8 mouse cellular contexts compared by ENCODE assay signal in genomic region chr13:117026276-117026780, GRCm38 (mm10). TPM values are rescaled to one million over a fixed set of nuclear protein-coding genes. Genes with fewer than 3 reads are reported as not detected.
DNase-seq lines count a peak whose midpoint lies in the region; ATAC-seq and TF ChIP-seq lines count a peak whose summit lies in the region.

No protein-coding gene starts in this region.

- no peak for ATAC-seq in heart, embryonic 13.5 days (ENCODE audit: extremely low read depth, insufficient number of reproducible peaks, low FRiP score, low TSS enrichment)
- no peak for ATAC-seq in embryonic facial prominence, embryonic 12.5 days (ENCODE audit: insufficient number of reproducible peaks, insufficient read depth, low FRiP score, low TSS enrichment)
- no peak for ATAC-seq in intestine, embryonic 14.5 days (replicated peaks; ENCODE audit: low FRiP score, low TSS enrichment, low read depth)
- ATAC-seq in midbrain, postnatal 0 days (ENCODE audit: low FRiP score) = no peak

- no peaks in the 10 kb centered on the region; the same call in 1 of the 2 replicates for H3K27me3 ChIP-seq in heart, embryonic 13.5 days (replicated peaks)
- peaks cover 4% of the 10 kb centered on the region; the same call in 1 of the 2 replicates for H3K27me3 ChIP-seq in embryonic facial prominence, embryonic 12.5 days
- H3K27me3 ChIP-seq in intestine, embryonic 14.5 days (replicated peaks; ENCODE audit: control insufficient read depth, insufficient read depth, low read length) = 0 out of 2 replicates have a peak, but pooled peaks cover 3% of the 10 kb centered on the region
- 0 out of 2 replicates have a peak, but pooled peaks cover 2% of the 10 kb centered on the region for H3K27me3 ChIP-seq in midbrain, postnatal 0 days (ENCODE audit: insufficient read depth, low read length)

- TF ChIP-seq CTCF in midbrain, postnatal 0 days (IDR thresholded peaks at IDR 0.05) = no peak

- intact Hi-C loops in heart, postnatal 36 days (cut with DNase I) = no loop called here

- 0 out of 2 replicates have a peak overlapping the region, but pooled peaks have one; percentile 28 for H3K27ac ChIP-seq in heart, embryonic 13.5 days (replicated peaks)
- peak overlapping the region; percentile 91 for H3K27ac ChIP-seq in embryonic facial prominence, embryonic 12.5 days
- H3K27ac ChIP-seq in intestine, embryonic 14.5 days (ENCODE audit: low read depth) = no peak overlapping the region; the same call in 1 of the 2 replicates
- H3K27ac ChIP-seq in midbrain, postnatal 0 days (ENCODE audit: low read depth, low read length) = peak overlapping the region; percentile 95; the same call in 1 of the 2 replicates

- H3K36me3 ChIP-seq in heart, embryonic 13.5 days = no peaks in the 10 kb centered on the region
- no peaks in the 10 kb centered on the region for H3K36me3 ChIP-seq in embryonic facial prominence, embryonic 12.5 days
- no peaks in the 10 kb centered on the region for H3K36me3 ChIP-seq in intestine, embryonic 14.5 days (ENCODE audit: control insufficient read depth, insufficient read depth, low read length)
- H3K36me3 ChIP-seq in midbrain, postnatal 0 days (ENCODE audit: insufficient read depth, low read length) = no peaks in the 10 kb centered on the region

- peak overlapping the region; percentile 97; the same call in 1 of the 2 replicates for H3K9ac ChIP-seq in heart, embryonic 13.5 days
- H3K9ac ChIP-seq in embryonic facial prominence, embryonic 12.5 days = no peak overlapping the region
- no peak overlapping the region; the same call in 1 of the 2 replicates for H3K9ac ChIP-seq in intestine, embryonic 14.5 days (ENCODE audit: low read length)
- no peak overlapping the region for H3K9ac ChIP-seq in midbrain, postnatal 0 days (replicated peaks; ENCODE audit: low read length, poor library complexity, severe bottlenecking)

- H3K4me3 ChIP-seq in heart, embryonic 13.5 days = peak overlapping the region; percentile 93
- H3K4me3 ChIP-seq in embryonic facial prominence, embryonic 12.5 days = peak overlapping the region; percentile 80
- H3K4me3 ChIP-seq in intestine, embryonic 14.5 days (ENCODE audit: low read depth, low read length) = peak overlapping the region; percentile 86; the same call in 1 of the 2 replicates
- peak overlapping the region; percentile 99 for H3K4me3 ChIP-seq in midbrain, postnatal 0 days (ENCODE audit: low read depth, low read length)

- no peaks in the 10 kb centered on the region for H3K9me3 ChIP-seq in heart, embryonic 13.5 days
- H3K9me3 ChIP-seq in embryonic facial prominence, embryonic 12.5 days = no peaks in the 10 kb centered on the region
- H3K9me3 ChIP-seq in intestine, embryonic 14.5 days (ENCODE audit: control insufficient read depth, low read length) = no peaks in the 10 kb centered on the region
- H3K9me3 ChIP-seq in midbrain, postnatal 0 days (ENCODE audit: low read length) = no peaks in the 10 kb centered on the region

- peak overlapping the region; percentile 79 for H3K4me2 ChIP-seq in heart, embryonic 13.5 days
- peak overlapping the region; percentile 69 for H3K4me2 ChIP-seq in embryonic facial prominence, embryonic 12.5 days (replicated peaks)
- H3K4me2 ChIP-seq in intestine, embryonic 14.5 days (ENCODE audit: low read length) = peak overlapping the region; percentile 82
- peak overlapping the region; percentile 69 for H3K4me2 ChIP-seq in midbrain, postnatal 0 days (ENCODE audit: low read depth, low read length, poor library complexity, severe bottlenecking)

- no peak for DNase-seq in heart, postnatal 36 days
- no peak for DNase-seq in intestine, embryonic 14.5 days (ENCODE audit: low spot score)
- DNase-seq in midbrain, postnatal 0 days (ENCODE audit: low spot score) = no peak
- DNase-seq in c-Kit-positive CD71-positive TER-119-positive erythroid progenitor cells, embryonic 14.5 days (ENCODE audit: low spot score) = no peak
- no peak for DNase-seq in ovary, adult 18-20 months (ENCODE audit: low spot score)
- no peak for DNase-seq in thymus, postnatal 10 days (ENCODE audit: low spot score in 2 of 2)

- peaks cover 53% of the 10 kb centered on the region for H3K4me1 ChIP-seq in heart, embryonic 13.5 days
- peaks cover 18% of the 10 kb centered on the region for H3K4me1 ChIP-seq in embryonic facial prominence, embryonic 12.5 days
- H3K4me1 ChIP-seq in intestine, embryonic 14.5 days (replicated peaks; ENCODE audit: control insufficient read depth, insufficient read depth, low read length) = 0 out of 2 replicates have a peak, but pooled peaks cover 4% of the 10 kb centered on the region
- H3K4me1 ChIP-seq in midbrain, postnatal 0 days (ENCODE audit: insufficient read depth, low read length) = peaks cover 1% of the 10 kb centered on the region; the same call in 1 of the 2 replicates

- 67% methylated on average over 7 of the region's 7 CpGs for WGBS in heart, embryonic 13.5 days
- WGBS in embryonic facial prominence, embryonic 12.5 days = 55% methylated on average over 7 of the region's 7 CpGs
- 69% methylated on average over 7 of the region's 7 CpGs for WGBS in intestine, embryonic 14.5 days
- 64% methylated on average over 7 of the region's 7 CpGs for WGBS in midbrain, postnatal 0 days

RNA-seq across cellular contexts. Expression of gene Parp8, which starts 1.0 kb away (rescaled TPM):
- 12.1 and 13.5 TPM in 2 replicates for polyA plus RNA-seq in heart, embryonic 13.5 days (2015; fragmentation: Nextera tagmentation; extraction: Ambion mirVana)
- 10 to 100 TPM in 1 of 2 experiments, 1 to 10 TPM in 1; 8.4 to 11.8 TPM for total RNA-seq in heart, postnatal 36 days (2021)
- polyA plus RNA-seq in embryonic facial prominence, embryonic 12.5 days (2016; fragmentation: Nextera tagmentation; extraction: Ambion mirVana) = 20.6 and 20.8 TPM in 2 replicates
- 12.1 and 12.9 TPM in 2 replicates for polyA plus RNA-seq in intestine, embryonic 14.5 days (2014; fragmentation: Nextera tagmentation; extraction: Ambion mirVana)
- 40.0 and 53.9 TPM in 2 replicates for total RNA-seq in midbrain, postnatal 0 days (2014; rRNA removed)
- polyA plus RNA-seq in midbrain, postnatal 0 days (2015; fragmentation: Nextera tagmentation; extraction: Ambion mirVana) = 22.3 and 24.5 TPM in 2 replicates
